Mouse (Mus musculus): ENCODE measurements at regions not wholly inside any gene's neighbourhood (a gene's known extent, or its start where the extent isn't known, plus 50 kb on each side); places are given as distances from the start of the nearest gene placed in this dataset.

DNA sequence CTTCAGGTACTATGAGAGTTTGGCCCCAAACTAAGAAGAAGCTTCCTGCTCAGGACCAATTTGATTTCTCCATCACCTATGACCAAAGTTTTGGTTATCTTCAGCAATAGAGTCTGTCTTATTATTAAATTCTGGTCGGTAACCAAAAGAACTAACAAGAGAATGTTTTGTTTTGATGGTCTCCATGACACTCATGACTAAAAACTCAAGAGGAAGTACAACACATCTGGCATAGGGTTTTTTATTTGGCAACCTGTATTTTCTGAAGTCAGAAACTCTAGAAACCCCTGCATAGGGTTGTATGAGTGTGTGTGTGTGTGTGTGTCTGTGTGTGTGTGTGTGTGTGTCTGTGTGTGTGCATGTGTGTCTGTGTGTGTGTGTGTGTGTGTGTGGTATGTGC lies 310.5 kb downstream of the Ptprc start:
- in situ Hi-C loops (cut with MboI) = no loop called here

DNA sequence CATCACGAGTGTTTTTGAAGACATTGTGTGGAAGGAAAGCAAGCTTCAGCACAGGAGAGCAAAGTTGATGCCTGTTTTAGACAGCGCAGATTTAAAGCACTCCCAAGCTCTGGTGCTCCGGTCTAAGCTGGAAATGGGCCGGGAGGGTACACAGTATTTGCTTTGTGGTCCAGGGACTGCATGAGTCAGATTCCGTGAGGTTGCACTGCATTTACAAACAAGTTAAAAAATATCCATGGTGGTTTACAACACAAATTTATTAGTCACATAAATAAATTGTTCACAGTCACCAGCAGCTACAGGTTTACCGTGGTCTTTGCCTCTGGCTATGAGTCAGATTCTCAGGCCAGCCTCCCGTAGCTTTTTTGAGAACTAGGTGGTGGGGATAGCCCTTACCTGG lies 312.0 kb downstream of the Ptprc start:
- in situ Hi-C loops (cut with MboI) = no loop called here

DNA sequence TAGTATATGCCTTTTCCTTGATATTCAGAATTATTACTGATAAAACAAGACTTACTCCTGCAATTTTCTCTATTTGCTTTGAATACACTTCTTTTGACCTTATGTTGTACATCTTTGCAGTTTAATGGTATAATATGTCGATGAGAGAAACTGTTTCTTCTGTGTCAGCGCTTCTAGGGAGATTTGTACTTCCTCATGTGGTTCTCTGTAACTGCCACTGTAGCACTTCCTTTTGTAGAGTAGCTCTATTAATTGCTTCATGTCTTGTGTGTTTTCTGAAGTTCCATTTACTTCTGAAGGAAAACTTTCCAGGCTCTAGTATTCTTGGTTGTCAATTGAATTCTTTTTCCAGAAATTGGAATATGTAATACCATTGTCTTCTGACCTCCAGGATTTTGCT lies 323.2 kb downstream of the Ptprc start:
- in situ Hi-C loops (cut with MboI) = no loop called here

DNA sequence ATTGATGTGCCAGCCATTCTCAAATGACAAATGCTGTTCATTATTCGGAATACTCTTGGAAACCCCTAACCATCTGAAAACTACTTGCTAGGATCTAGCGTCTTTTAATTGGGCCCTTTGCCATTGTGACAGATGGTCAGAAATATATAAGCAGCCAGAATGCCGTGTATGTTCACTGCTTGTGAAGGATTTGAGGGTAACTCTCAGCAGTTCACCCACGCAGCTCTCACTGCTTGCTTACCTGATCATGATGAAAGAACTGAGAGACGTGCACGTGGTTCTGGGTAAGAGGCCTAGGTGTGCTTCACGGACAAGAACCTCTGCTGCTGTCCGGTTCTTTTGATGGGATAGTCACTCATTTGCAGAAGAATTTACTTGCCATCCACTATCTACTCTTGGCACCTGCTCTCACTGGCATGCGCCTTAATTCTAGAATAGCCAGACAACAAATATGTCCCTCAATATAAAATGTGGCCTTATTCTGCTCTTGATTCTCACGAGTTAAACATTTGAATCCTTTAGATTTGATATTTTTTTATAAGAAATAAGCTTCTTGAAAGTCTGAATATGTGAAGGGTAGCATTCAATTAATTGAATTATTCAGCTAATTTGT lies 328.1 kb downstream of the Ptprc start:
- in situ Hi-C loops (cut with MboI) = no loop called here

DNA sequence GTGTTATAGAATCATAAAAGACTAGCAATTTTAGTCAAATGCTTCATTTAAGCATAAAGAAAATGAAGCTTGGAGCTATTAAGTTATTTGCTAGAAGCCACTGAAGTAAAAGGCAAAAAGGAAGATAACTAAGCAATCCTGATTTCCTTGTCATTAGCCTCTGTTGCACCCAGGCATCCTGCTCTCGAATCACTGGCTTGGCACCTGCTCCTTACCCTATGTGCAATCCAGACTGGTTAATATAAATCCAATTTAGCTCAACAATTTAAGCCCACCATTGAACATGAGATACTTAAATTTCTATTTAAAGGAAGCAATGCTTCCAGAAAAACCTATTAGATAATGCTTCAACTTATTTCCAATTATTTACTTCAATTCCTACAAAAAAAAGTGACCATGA lies 328.7 kb downstream of the Ptprc start:
- in situ Hi-C loops (cut with MboI) = no loop called here

DNA sequence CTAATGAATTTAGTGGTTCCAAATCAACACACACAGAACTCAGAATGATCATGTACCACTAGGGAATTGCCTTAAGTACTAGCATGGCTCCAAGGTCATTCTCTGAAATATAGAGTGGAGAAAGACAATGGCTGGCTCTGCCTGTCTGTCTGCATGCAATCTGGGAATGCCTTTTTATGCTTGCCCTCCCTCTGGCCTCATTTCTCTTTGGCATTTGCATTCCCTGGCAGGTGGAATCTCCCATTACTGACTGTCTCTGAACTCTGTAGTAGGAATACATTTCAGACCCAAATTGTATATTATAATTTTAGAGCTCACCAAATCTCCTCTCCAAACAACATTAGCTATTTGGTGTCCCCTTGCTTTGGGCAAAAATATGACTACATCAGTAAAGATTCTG lies 335.0 kb downstream of the Ptprc start:
- in situ Hi-C loops (cut with MboI) = no loop called here

DNA sequence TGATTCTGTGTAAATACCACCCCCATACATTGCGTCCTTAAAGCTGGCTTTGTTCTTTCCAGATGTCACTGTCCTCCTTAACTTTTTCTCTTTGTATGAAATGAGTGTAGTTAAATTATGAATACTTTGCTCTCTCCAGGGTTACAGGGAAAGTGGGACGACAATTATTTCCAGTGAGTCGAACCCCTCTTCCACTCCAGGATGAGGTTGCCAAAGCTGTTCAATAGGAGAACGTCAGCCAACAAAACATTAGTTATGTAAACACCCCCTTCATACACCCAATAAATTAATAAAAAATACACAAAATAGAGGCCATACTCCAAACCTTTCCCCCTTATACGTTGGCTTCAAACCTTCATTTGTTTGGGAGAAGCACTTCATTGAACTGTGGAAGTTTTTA lies 335.8 kb downstream of the Ptprc start:
- in situ Hi-C loops (cut with MboI) = no loop called here

DNA sequence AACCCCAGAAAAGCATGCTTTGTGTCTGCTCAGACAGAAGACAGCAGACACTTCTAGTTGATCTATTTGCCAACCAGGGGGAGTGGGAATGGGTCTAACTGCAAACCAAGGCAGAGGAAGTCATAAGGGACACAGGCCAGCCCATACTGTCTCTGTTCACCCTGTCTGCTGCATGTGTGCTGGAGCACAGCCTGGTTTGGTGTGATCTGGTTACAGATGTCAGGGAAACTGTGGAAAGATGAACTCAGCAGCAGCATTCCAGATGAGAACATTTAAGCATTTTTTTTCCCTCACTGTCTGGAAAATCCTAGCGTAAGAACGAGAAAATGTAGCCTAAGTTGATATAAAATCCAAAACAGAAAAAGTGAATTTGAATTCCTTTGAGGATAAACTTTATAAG lies 336.2 kb downstream of the Ptprc start:
- in situ Hi-C loops (cut with MboI) = no loop called here

DNA sequence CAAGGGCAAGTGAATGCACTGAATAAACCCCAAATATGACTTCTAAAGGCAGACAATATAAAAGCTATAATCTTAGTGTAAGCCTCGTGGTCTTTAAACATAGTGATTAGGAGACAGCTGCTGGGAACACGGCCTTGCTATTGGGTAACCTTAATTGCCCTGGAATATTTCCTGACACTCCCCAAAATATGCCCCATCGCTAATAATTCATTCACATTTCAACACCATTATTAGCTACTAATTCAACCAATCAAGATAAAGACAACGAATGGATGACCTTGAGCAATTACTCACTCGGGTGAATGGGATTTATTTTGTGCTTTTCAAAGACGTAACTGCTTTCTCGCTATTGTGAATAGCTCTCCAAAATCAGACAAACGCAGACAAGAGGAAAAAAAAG lies 337.2 kb downstream of the Ptprc start:
- in situ Hi-C loops (cut with MboI) = no loop called here

DNA sequence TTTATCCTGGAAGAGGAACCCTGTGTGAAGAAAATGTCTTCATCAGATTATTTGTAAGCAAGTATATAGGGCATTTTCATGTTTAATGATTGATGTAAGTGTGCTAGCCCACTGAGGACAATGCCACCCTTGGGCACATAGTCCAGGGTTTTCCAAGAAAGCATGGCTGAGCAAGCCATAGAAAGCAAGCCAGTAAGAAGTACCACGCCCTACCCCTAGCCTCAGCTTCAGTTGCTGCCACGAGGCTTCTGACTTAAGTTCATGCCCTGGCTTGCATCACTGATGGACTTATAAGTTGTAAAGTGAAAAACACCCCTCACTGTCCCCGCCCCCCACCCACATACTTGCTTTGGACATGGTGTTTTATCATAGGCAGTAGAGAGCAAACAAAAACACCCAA lies 342.0 kb downstream of the Ptprc start:
- in situ Hi-C loops (cut with MboI) = no loop called here

DNA sequence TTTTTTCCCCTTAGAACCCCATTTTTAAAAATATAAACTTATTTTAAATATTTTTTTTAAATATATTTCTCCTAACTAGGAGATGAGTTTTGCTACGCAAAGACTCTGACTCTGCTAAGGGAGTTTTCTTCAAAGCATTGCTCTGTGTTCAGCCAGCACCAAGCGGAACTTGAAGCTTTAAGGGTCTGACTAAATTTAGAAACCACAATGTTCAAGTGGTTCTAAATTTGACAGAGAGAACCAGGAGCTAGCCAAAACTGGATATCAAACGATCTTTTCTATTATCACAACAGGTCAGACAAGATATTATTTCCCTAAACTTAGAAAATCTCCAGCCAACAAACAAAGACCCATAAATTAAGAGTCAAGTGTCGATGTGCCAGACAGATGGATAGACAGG lies 344.2 kb downstream of the Ptprc start:
- in situ Hi-C loops (cut with MboI) = no loop called here

DNA sequence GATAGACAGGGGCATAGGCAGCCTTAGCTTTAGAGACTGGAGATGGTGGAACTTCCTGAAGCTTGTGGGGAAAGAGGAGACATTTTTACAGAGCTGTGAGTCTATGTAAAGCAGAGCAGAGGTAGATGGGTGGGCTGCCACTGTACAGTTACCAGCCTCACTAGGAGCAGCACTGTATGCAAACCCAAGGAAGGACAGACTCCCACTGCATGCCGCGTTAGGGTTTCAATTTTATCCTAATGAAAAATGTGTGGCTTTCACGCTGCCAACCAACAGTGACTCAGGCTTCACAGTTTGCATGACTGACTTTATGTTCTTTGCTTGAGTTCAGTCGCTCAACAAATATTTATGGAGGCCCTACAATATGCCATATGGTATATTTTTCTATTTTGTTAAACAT lies 348.1 kb downstream of the Ptprc start:
- in situ Hi-C loops (cut with MboI) = no loop called here

DNA sequence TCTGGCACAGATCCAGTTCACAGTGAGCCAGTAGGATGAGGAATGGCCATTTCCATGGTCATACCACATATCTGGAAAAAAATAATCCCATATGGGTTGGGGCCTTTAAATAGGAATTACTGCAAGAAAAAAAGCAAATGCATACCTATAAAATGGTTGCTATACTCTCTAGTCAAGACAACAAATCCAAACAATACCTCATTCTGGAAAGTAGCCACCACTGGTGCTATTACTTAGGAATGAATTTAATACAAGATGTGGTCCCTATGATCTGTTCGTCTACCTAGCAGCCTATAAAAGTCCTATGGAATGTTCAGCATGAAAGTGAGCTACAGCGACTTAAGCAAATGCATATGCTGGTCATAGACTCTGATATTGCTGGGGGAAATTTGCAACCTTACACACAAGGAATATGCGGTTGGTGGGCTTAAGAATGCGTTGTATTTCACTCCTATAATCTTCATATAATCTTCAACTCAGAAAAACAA lies 360.1 kb downstream of the Ptprc start:
- in situ Hi-C loops (cut with MboI) = no loop called here

DNA sequence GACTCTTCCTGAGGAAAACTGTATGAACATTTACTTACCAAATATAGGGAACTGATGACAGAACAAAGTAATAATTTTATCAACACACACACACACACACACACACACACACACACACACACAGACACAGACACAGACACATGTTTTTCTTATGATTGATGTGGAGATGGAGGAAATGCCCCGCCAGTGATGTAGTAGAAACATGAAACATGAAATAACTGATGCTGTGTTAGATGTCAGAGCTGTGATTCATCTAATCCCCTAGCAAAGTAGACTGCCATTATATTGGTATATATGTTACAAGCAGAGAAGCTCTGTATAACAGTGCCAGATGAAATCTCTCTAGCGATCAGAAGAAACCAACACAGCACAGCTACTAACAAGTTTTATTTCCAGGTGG lies 361.0 kb downstream of the Ptprc start:
- in situ Hi-C loops (cut with MboI) = no loop called here

DNA sequence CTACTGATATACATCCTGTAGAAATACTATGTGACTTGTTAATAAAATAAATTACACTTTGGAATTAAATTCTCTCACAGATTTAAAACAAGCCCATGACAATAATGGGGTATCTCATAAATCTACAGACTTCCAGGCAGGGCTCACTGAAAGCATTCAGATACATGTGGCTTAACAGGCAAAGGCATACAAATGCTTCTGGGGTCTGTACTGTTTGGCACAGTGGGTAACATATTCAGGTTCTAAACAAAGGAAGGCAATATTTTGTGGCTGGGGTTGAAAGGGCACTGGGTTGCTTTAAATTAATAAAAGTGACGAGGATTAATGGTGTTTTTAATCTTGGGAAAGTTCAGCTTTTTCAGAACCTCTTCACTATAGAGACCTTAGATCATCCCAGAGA lies 361.8 kb downstream of the Ptprc start:
- in situ Hi-C loops (cut with MboI) = no loop called here

DNA sequence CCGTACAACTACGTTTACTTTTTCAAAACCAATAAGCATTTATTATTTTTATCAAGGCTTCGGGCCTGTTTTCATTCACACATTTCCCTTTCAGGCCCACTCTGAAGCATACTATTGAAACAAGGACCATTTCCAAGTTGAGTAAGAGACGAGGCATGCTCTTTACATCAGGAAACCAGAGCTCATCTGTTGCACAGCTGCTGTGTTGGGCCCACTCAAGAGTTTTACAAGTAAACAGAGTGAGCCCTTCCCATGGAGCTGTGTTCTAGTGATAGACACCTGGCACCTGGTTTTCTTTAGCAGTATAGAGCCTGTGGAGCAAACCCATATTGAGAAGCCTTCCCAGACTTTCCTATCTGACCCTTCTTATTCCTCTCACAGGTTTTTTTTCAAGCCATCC lies 363.5 kb downstream of the Ptprc start:
- in situ Hi-C loops (cut with MboI) = no loop called here

DNA sequence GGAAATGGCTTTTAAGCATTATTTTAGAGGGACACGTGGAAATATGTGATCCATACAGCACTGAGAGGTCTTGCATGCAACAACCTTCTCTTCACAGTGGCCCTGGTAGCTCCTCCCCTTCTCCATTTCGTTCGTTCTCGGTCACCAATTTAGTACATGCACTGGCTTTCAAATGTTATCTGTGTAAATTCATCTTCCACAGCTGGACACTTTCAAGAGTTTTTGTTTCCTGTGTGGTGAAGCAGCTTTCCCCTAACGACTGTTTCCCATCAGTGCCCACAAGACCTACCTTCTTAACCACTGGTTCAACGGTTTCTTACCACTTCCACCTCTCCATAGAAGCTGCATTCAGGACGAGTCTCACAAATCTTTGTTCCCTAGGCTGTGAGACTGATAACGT lies 368.8 kb downstream of the Ptprc start:
- in situ Hi-C loops (cut with MboI) = no loop called here

DNA sequence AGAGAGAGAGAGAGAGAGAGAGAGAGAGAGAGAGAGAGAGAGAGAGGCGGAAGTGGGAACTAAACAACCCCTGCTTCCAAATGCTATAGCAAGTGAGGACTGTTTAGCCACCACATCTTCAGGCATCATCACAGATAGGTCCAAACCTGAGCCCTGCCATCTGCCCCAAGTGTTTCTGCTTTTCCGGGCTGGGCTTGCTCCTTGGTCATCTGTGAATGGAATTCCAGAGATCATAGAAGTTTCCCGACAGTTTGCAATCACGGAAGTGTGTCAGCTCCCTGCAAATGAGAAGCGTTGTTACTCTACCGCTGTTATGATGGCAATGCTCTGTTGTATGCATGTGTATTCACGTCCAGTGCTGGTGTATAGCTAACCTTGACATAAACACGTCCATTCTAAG lies 369.3 kb downstream of the Ptprc start:
- in situ Hi-C loops (cut with MboI) = no loop called here

DNA sequence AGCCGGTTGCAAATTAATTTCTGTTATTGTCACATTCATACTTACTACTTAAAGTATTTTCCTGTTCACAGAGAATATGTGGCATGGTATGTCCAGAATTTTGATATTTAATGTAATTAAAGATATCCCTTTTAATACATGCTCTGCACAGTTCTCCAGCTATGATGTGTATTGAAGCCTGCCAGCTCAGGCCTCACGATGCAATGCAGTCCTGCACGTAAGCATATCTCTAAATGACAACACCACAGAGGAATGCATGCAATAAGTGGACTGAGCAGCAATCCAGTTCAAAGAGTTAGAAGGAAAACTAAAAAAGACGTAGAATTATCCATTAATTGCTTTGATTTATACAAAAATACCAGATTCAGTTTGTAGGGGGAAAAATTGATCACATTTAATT lies 373.4 kb downstream of the Ptprc start:
- in situ Hi-C loops (cut with MboI) = no loop called here

DNA sequence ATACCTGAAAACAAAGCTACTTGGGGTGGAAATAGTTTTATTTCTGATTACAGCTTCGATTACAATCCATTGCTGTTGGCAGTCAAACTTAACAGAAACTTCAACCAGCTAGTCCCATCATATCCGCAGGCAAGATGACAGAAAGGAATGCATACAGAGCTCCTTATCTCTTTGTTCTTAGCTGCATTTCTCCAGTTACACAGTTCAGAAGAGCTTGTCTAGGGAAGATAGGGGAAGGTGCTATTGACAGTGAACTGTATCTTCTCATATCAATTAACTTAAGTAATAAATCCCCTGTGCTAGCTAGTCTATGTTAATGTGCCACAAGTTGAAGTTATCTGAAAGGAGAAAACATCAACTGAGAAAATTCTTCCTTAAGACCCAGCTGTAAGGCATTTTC lies 374.8 kb downstream of the Ptprc start:
- in situ Hi-C loops (cut with MboI) = no loop called here

DNA sequence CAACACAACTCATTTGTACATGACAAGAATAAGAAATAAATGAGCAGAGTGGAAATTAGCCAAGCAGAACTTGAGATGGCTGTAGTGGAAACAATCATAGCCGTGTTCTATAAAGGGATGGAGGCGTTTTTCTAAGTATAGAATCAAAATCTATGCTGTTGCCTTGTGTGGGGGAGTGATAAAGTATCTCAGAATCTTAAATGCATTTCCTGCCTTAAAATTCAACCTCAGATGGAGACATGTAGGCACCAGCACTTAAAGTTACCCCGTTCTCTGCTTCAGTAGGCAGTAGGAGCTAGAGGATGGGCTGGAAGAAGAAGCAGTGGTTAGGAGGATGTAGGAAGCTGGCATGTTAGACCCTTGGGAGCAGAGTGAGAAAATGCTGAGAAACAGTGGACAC lies 386.7 kb downstream of the Ptprc start:
- in situ Hi-C loops (cut with MboI) = no loop called here

DNA sequence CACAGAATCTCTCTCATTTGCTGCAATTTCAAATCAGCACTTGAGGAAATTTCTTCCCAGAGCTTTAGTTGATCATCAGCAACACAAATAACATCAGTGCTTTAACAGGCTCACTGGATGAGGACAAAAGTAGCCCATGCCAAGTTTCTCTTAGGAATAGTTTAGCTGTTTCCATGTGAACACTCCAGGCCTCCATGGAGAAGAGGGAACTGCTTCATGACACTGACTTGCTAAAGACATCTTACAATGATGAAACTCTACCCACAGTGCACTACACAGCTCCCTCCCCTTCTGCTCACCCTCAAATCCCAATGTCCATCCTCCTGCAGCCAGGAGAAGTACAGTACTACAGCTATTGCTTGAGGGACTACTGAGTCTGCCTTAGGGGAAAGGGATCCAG lies 388.9 kb downstream of the Ptprc start:
- in situ Hi-C loops (cut with MboI) = no loop called here

DNA sequence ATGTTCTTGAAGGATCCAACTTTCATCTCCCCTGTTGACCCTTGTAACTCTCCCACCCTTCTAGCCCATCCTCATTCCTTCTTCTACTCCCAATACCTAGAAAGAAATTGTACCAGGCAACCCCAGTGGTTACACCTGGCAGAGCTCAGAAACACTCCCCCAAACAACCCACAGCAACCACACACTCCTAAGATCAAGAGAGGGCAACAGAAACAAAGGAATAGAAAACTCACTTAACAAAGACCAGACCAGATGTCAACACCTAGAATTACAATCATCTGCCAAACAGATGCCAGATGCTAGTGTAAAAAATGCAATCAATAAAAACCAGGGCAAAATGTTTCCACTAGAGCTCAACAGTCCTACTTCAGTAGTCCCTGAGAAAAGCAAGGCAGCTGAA lies 400.9 kb downstream of the Ptprc start:
- in situ Hi-C loops (cut with MboI) = no loop called here

DNA sequence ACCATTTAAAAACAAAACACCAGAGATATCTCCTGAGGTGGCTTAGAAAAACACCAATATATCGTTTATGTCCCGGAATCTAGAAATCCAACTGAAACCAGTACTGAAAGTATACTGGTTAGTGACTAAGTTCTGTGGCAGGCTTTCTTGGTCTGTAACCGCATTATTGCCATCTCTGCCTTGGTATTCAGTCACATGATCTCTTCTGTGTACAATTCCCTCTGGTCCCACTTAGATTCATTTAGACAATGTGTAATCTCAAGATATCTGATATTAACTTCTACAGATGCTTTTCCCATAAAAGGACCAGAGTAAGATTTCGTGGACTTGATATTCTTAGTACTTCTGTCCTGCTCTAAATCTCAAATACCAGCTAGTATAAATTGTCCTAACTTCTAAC lies 414.7 kb downstream of the Ptprc start:
- in situ Hi-C loops (cut with MboI) = no loop called here

All from mature B cell (primary cell).